Mouse (Mus musculus) midbrain, embryonic 10.5 days (tissue): ENCODE results near the gene Krtap5-2. TPM values are rescaled to one million over a fixed set of nuclear protein-coding genes. Genes with fewer than 3 reads are reported as not detected.

Source experiments
- polyA plus RNA-seq: library from polyadenylated mRNA; unstranded; fragments of >200 nt; fragmentation: Nextera tagmentation; extraction: Ambion mirVana; gene quantifications from 2 replicates; pipeline ENCODE4 v1.2.1, GENCODE M21; 2016

Gene Krtap5-2
- polyA plus RNA-seq, 1 experiment from 2014 or later = not detected

Other genes with a start within 250 kb of the Krtap5-2 start
- gene Brsk2, start 226.3 kb downstream of the Krtap5-2 start, polyA plus RNA-seq = 7.8 and 11.4 TPM in 2 replicates
- gene Mob2, start 114.9 kb downstream of the Krtap5-2 start, polyA plus RNA-seq = 62.2 and 64.0 TPM in 2 replicates
- gene Dusp8, start 80.2 kb downstream of the Krtap5-2 start, polyA plus RNA-seq = 6.4 and 13.2 TPM in 2 replicates
- gene Gm45618, start 55.3 kb downstream of the Krtap5-2 start, polyA plus RNA-seq = 0.29 TPM in 1 of 2 replicates, not detected in the other
- gene Gm39115, start 40.0 kb downstream of the Krtap5-2 start, polyA plus RNA-seq = not detected in 2 replicates
- not detected in 2 replicates for gene Gm45337, start 31.4 kb downstream of the Krtap5-2 start, polyA plus RNA-seq
- not detected in 2 replicates for gene Gm29735, start 18.9 kb downstream of the Krtap5-2 start, polyA plus RNA-seq
- not detected in 2 replicates for gene Gm4553, start 10.3 kb downstream of the Krtap5-2 start, polyA plus RNA-seq
- gene Gm10153, start 14.4 kb upstream of the Krtap5-2 start, polyA plus RNA-seq = not detected in 2 replicates
- not detected in 2 replicates for gene Krtap5-3, start 25.4 kb upstream of the Krtap5-2 start, polyA plus RNA-seq
- gene Gm7579, start 35.9 kb upstream of the Krtap5-2 start, polyA plus RNA-seq = not detected in 2 replicates
- not detected in 2 replicates for gene Krtap5-5, start 54.0 kb upstream of the Krtap5-2 start, polyA plus RNA-seq
- gene Gm40460, start 65.1 kb upstream of the Krtap5-2 start, polyA plus RNA-seq = not detected in 2 replicates
- gene Gm2431, start 82.3 kb upstream of the Krtap5-2 start, polyA plus RNA-seq = not detected in 2 replicates
- not detected in 2 replicates for gene Gm4559, start 98.4 kb upstream of the Krtap5-2 start, polyA plus RNA-seq
- not detected in 2 replicates for gene Krtap5-1, start 121.1 kb upstream of the Krtap5-2 start, polyA plus RNA-seq
- gene Krtap5-4, start 127.5 kb upstream of the Krtap5-2 start, polyA plus RNA-seq = not detected in 2 replicates
- gene Ifitm10, start 197.7 kb upstream of the Krtap5-2 start, polyA plus RNA-seq = 0.41 and 0.50 TPM in 2 replicates
- gene Gm49369, start 206.7 kb upstream of the Krtap5-2 start, polyA plus RNA-seq = 0.75 TPM in 1 of 2 replicates, not detected in the other
- gene Ctsd, start 212.0 kb upstream of the Krtap5-2 start, polyA plus RNA-seq = 145 and 171 TPM in 2 replicates